Mouse (Mus musculus): ENCODE results near the gene Stum. TPM values are rescaled to one million over a fixed set of nuclear protein-coding genes. Genes with fewer than 3 reads are reported as not detected.
A peak's percentile ranks its signal among the peaks of the same experiment; 100 is the strongest.

Stum gene
- polyA plus RNA-seq, 1 experiment from 2014 or later = 0.67 TPM

- H3K27ac ChIP-seq = no peak overlapping the region
- H3K4me1 ChIP-seq = peaks cover 10% of the 10 kb centered on the region
- no peak overlapping the region for H3K9ac ChIP-seq
- no peak overlapping the region for H3K4me3 ChIP-seq
- no peak overlapping the region for H3K4me2 ChIP-seq
- no peaks in the 10 kb centered on the region for H3K9me3 ChIP-seq (replicated peaks)
- WGBS = 80% methylated on average over 9 of the region's 9 CpGs
- no peak for ATAC-seq
- no peaks in the 10 kb centered on the region for H3K36me3 ChIP-seq (ENCODE audit: poor library complexity, severe bottlenecking)
- H3K27me3 ChIP-seq = no peaks in the 10 kb centered on the region
Observed at GRCm38 (mm10) chr1:180408832-180409231, 74.5 kb downstream of the Stum start.

DNA sequence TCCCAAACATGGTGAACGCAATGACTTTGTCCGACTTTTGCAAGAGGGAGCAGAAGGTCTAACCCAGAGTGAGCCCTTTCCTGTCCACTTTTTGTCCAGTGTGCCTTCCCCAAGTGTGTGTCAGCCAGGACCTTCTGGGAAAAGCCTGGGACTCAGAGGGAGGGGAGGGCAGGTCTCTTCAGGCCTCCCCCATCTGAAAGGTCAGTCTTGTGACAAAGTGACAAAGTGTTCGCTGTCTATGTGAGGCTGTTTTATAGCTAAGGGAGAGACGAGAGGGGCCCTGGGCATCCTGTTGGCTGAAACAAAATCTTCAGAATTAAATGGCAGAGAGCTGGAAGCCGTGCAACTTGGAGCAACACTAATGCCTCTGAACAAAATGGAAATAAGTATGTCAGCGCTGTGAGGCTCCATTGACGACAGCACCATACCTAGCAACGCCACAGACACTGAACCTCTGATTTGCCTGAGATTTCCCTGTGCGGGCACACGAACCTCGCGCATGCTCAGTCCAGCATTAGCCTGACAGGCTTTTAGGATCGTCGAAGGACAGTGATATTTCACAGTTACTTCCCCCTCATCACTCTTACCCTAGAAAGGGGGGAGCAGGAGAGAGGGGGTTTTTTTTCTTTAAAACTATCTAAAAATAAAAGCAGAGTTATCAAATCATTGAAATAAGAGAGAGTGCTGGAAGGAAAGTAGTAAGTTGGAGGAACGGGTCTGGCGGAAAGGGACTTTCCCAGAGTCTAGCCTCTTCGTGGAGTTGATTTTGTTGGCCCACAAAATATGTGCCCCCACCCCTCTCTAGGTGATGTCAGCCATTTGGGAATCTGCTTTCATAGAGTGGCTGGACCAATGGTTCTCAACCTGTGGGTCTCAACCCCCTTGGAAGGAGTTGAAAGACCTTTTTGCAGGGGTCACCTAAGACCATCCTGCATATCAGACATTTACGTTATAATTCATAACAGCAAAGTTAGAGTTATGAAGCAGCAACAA is 75.3 kb downstream of the Stum start:
- H3K36me3 ChIP-seq (ENCODE audit: poor library complexity, severe bottlenecking) = no peaks in the 10 kb centered on the region
- H3K4me1 ChIP-seq = peaks cover 10% of the 10 kb centered on the region
- H3K4me2 ChIP-seq = no peak overlapping the region
- no peak overlapping the region for H3K9ac ChIP-seq
- H3K4me3 ChIP-seq = no peak overlapping the region
- H3K27ac ChIP-seq = no peak overlapping the region
- 81% methylated on average over 18 of the region's 18 CpGs for WGBS
- H3K9me3 ChIP-seq (replicated peaks) = no peaks in the 10 kb centered on the region
- no peak for ATAC-seq
- no peaks in the 10 kb centered on the region for H3K27me3 ChIP-seq

GRCm38 (mm10) chr1:180407171-180407671 is 76.1 kb downstream of the Stum start:
- H3K4me2 ChIP-seq = peak overlapping the region; percentile 54
- no peak overlapping the region for H3K9ac ChIP-seq
- peak; percentile 80 for ATAC-seq
- H3K4me1 ChIP-seq = peaks cover 10% of the 10 kb centered on the region
- H3K4me3 ChIP-seq = peak overlapping the region; percentile 9
- WGBS = 11% methylated on average over 16 of the region's 16 CpGs
- no peak overlapping the region for H3K27ac ChIP-seq
- no peaks in the 10 kb centered on the region for H3K9me3 ChIP-seq (replicated peaks)
- no peaks in the 10 kb centered on the region for H3K27me3 ChIP-seq
- H3K36me3 ChIP-seq (ENCODE audit: poor library complexity, severe bottlenecking) = no peaks in the 10 kb centered on the region

GRCm38 (mm10) chr1:180406336-180407035 is 76.8 kb downstream of the Stum start:
- Histone ChIP-seq H3K27ac (no peak overlapping the region), H3K9ac (no peak overlapping the region), H3K27me3 (no peaks in the 10 kb centered on the region), H3K36me3 (ENCODE audit: poor library complexity, severe bottlenecking) (no peaks in the 10 kb centered on the region), H3K4me3 (no peak overlapping the region), H3K4me2 (peak overlapping the region; percentile 54), H3K9me3 (replicated peaks) (no peaks in the 10 kb centered on the region), H3K4me1 (peaks cover 10% of the 10 kb centered on the region)
- 80% methylated on average over 11 of the region's 11 CpGs for WGBS
- ATAC-seq = no peak

GRCm38 (mm10) chr1:180405576-180406335 is 77.5 kb downstream of the Stum start:
- Histone ChIP-seq H3K4me3 (no peak overlapping the region), H3K36me3 (ENCODE audit: poor library complexity, severe bottlenecking) (no peaks in the 10 kb centered on the region), H3K9ac (no peak overlapping the region), H3K4me1 (peaks cover 10% of the 10 kb centered on the region), H3K27ac (no peak overlapping the region), H3K4me2 (no peak overlapping the region), H3K27me3 (no peaks in the 10 kb centered on the region), H3K9me3 (replicated peaks) (no peaks in the 10 kb centered on the region)
- ATAC-seq = no peak
- WGBS = 84% methylated on average over 9 of the region's 9 CpGs

DNA sequence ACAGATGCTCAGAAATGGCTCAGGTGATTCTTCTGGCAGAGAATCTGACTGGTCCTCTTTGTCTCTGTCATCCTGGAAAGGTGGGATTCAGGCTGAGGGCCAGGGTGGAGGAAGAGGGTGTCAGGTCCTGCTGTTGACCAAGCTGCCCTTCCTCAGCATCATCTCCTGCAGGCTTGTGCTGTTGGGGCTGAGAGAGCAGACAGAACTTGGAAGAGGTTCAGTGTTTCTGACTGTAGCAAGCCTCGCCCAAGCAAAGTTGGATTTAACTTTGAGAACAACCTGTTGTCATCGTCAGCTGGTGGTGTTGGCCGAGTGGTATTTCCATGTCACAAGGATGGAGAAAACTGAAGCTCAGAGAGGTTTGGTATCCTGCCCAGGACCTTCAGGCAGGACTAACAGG is 78.6 kb downstream of the Stum start:
- ATAC-seq = no peak
- H3K27ac ChIP-seq = no peak overlapping the region
- WGBS = 91% methylated on average over 3 of the region's 3 CpGs

GRCm38 (mm10) chr1:180403694-180404606 is 79.4 kb downstream of the Stum start:
- Histone ChIP-seq H3K9ac (no peak overlapping the region), H3K4me2 (no peak overlapping the region), H3K4me1 (peaks cover 10% of the 10 kb centered on the region), H3K27me3 (no peaks in the 10 kb centered on the region), H3K36me3 (ENCODE audit: poor library complexity, severe bottlenecking) (no peaks in the 10 kb centered on the region), H3K9me3 (replicated peaks) (no peaks in the 10 kb centered on the region), H3K27ac (no peak overlapping the region), H3K4me3 (no peak overlapping the region)
- ATAC-seq = no peak
- 80% methylated on average over 32 of the region's 32 CpGs for WGBS

More for the DNA sequence above, 78.6 kb downstream of the Stum start:
- no peaks in the 10 kb centered on the region for H3K9me3 ChIP-seq (replicated peaks)
- no peak overlapping the region for H3K4me3 ChIP-seq
- no peak overlapping the region for H3K9ac ChIP-seq
- H3K4me2 ChIP-seq = no peak overlapping the region
- peaks cover 10% of the 10 kb centered on the region for H3K4me1 ChIP-seq
- no peaks in the 10 kb centered on the region for H3K27me3 ChIP-seq
- H3K36me3 ChIP-seq (ENCODE audit: poor library complexity, severe bottlenecking) = no peaks in the 10 kb centered on the region

- Histone ChIP-seq H3K9me3 (replicated peaks) (no peaks in the 10 kb centered on the region), H3K27ac (no peak overlapping the region; the same call in none of the 2 replicates)
- 90% methylated on average over 8 of the region's 8 CpGs for WGBS
Observed at GRCm38 (mm10) chr1:180403357-180403693, 80.0 kb downstream of the Stum start.

DNA sequence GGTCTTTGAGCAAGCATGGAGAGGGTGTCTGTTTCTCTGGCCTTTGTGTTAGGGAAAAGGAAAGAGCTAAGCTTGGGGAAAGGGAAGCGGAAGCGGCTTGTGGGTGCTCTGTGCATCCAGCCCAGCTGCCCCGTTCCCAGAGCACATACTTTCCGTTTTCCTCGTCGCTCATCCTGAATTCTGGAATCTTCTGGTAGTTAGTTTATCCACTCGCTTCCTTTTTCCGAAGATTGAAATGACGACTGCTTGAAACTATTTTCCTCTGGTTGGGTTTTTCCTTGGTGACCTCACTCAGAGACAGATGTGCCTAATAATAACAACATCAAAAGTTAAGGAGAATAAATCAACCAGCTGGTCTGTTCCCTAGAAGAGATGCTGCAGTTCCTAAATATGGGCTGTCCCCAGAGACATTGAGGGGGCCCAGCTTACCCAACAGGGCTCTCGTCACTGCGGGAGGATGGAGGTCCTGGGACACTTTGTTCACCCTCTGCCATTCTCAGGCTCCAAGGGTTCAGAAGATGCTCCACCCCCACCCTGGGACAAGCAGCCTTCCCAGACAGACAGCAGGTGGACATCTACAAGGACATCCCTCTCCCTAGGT is 80.7 kb downstream of the Stum start:
- H3K27me3 ChIP-seq = no peaks in the 10 kb centered on the region
- H3K9me3 ChIP-seq (replicated peaks) = no peaks in the 10 kb centered on the region
- peak overlapping the region; percentile 10; the same call in 1 of the 2 replicates for H3K27ac ChIP-seq
- ATAC-seq = no peak
- WGBS = 87% methylated on average over 11 of the region's 11 CpGs
- H3K36me3 ChIP-seq (ENCODE audit: poor library complexity, severe bottlenecking) = no peaks in the 10 kb centered on the region
- H3K4me2 ChIP-seq = no peak overlapping the region
- H3K4me3 ChIP-seq = no peak overlapping the region
- H3K4me1 ChIP-seq = peaks cover 8% of the 10 kb centered on the region
- H3K9ac ChIP-seq = no peak overlapping the region

More at GRCm38 (mm10) chr1:180403357-180403693, 80.0 kb downstream of the Stum start:
- Histone ChIP-seq H3K4me3 (no peak overlapping the region), H3K9ac (no peak overlapping the region), H3K4me2 (no peak overlapping the region), H3K36me3 (ENCODE audit: poor library complexity, severe bottlenecking) (no peaks in the 10 kb centered on the region), H3K27me3 (no peaks in the 10 kb centered on the region), H3K4me1 (peaks cover 10% of the 10 kb centered on the region)
- ATAC-seq = no peak

- Histone ChIP-seq H3K9ac (no peak overlapping the region), H3K27ac (no peak overlapping the region), H3K4me3 (no peak overlapping the region), H3K4me1 (no peaks in the 10 kb centered on the region), H3K27me3 (no peaks in the 10 kb centered on the region), H3K4me2 (no peak overlapping the region), H3K9me3 (replicated peaks) (no peaks in the 10 kb centered on the region), H3K36me3 (ENCODE audit: poor library complexity, severe bottlenecking) (no peaks in the 10 kb centered on the region)
- no peak for ATAC-seq
- WGBS = 88% methylated on average over 6 of the region's 6 CpGs
Observed at GRCm38 (mm10) chr1:180401725-180402124, 81.6 kb downstream of the Stum start.

All from forebrain, embryonic 13.5 days (tissue).